Mouse (Mus musculus) MEL (cell line): ENCODE measurements at regions not wholly inside any gene's neighbourhood (a gene's known extent, or its start where the extent isn't known, plus 50 kb on each side); places are given as distances from the start of the nearest gene placed in this dataset.

Experiments
- DNase-seq: peaks from one replicate; pipeline ENCODE4 v3.0.0; 2011; ENCODE audit warnings: low read depth, low spot score
- H3K27ac ChIP-seq: 2 replicates; pipeline ENCODE4 v1.5.1; 2012; ENCODE audit warnings: low read depth, mild to moderate bottlenecking, control low read depth, low read length, moderate library complexity; ENCODE audit not compliant: control insufficient read depth
- H3K27me3 ChIP-seq, 2 experiments: fragments of 150-350 bp in 1 of 2; sonication (generic) in 1 of 2; 2 replicates each; pipeline ENCODE4 v1.6.1; 2012; ENCODE audit warnings: low read length in 2 of 2, mild to moderate bottlenecking in 2 of 2, improper control_type of control experiment in 1 of 2, moderate library complexity in 1 of 2; ENCODE audit not compliant: insufficient read depth in 2 of 2, control insufficient read depth in 1 of 2
- H3K36me3 ChIP-seq, 2 experiments: 2 replicates each; pipeline ENCODE4 v1.6.1; 2012 to 2014; ENCODE audit warnings: low read length in 2 of 2, improper control_type of control experiment in 1 of 2, inconsistent platforms in 1 of 2, mild to moderate bottlenecking in 1 of 2; ENCODE audit not compliant: insufficient read depth in 2 of 2, control insufficient read depth in 1 of 2
- H3K4me1 ChIP-seq, 2 experiments: fragments of 150-350 bp in 1 of 2; sonication (generic) in 1 of 2; 2 replicates each; pipeline ENCODE4 v1.6.1; 2012; ENCODE audit warnings: low read length in 2 of 2, improper control_type of control experiment in 1 of 2, mild to moderate bottlenecking in 1 of 2; ENCODE audit not compliant: insufficient read depth in 2 of 2, control insufficient read depth in 1 of 2
- H3K4me3 ChIP-seq, 2 experiments: fragments of 150-350 bp in 1 of 2; sonication (generic) in 1 of 2; 2 replicates each; pipeline ENCODE4 v1.5.1; 2012; ENCODE audit warnings: low read depth in 2 of 2, low read length in 2 of 2, mild to moderate bottlenecking in 2 of 2, moderate library complexity in 2 of 2, control low read depth in 1 of 2, improper control_type of control experiment in 1 of 2; ENCODE audit not compliant: control insufficient read depth in 1 of 2, insufficient read depth in 1 of 2
- H3K79me2 ChIP-seq: 2 replicates; pipeline ENCODE4 v1.6.1; 2012; ENCODE audit warnings: mild to moderate bottlenecking, low read length, moderate library complexity; ENCODE audit not compliant: control insufficient read depth, poor library complexity, insufficient read depth
- H3K9ac ChIP-seq: 2 replicates; pipeline ENCODE4 v1.6.1; 2012; ENCODE audit warnings: low read depth, mild to moderate bottlenecking, control low read depth, low read length, moderate library complexity; ENCODE audit not compliant: control insufficient read depth, poor library complexity, severe bottlenecking
- H3K9me3 ChIP-seq: fragments of 150-350 bp; sonication (generic); replicated peaks from 2 replicates; pipeline ENCODE4 v1.6.1; 2012; ENCODE audit warnings: mild to moderate bottlenecking, low read length, improper control_type of control experiment, moderate library complexity; ENCODE audit not compliant: insufficient read depth
- BHLHE40 ChIP-seq: IDR thresholded peaks from 2 replicates; pipeline ENCODE4 v1.6.1; 2012; ENCODE audit warnings: low read depth, mild to moderate bottlenecking, inconsistent platforms, low read length, improper control_type of control experiment, borderline replicate concordance
- CHD1 ChIP-seq: IDR thresholded peaks from 2 replicates; pipeline ENCODE4 v1.6.1; 2012; ENCODE audit warnings: low read depth, mild to moderate bottlenecking, inconsistent platforms, low read length, improper control_type of control experiment
- ELF1 ChIP-seq: IDR thresholded peaks from 2 replicates; pipeline ENCODE4 v1.6.1; 2014; ENCODE audit warnings: low read depth, mild to moderate bottlenecking, inconsistent platforms, low read length, improper control_type of control experiment, moderate library complexity
- ETS1 ChIP-seq: IDR thresholded peaks from 2 replicates; pipeline ENCODE4 v1.6.1; 2012; ENCODE audit warnings: low read depth, mild to moderate bottlenecking, inconsistent platforms, low read length, improper control_type of control experiment, moderate library complexity
- HCFC1 ChIP-seq: IDR thresholded peaks from 2 replicates; pipeline ENCODE4 v1.6.1; 2012; ENCODE audit warnings: low read depth, mild to moderate bottlenecking, inconsistent platforms, low read length, improper control_type of control experiment, moderate library complexity
- JUND ChIP-seq: IDR thresholded peaks from 2 replicates; pipeline ENCODE4 v1.6.1; 2011; ENCODE audit warnings: low read depth, mild to moderate bottlenecking, improper control_type of control experiment, low read length
- MAFK ChIP-seq: IDR thresholded peaks from 2 replicates; pipeline ENCODE4 v1.6.1; 2011; ENCODE audit warnings: low read depth, mild to moderate bottlenecking, low read length, improper control_type of control experiment, borderline replicate concordance
- MAX ChIP-seq: IDR thresholded peaks from 2 replicates; pipeline ENCODE4 v1.6.1; 2011; ENCODE audit warnings: low read length, improper control_type of control experiment
- MXI1 ChIP-seq: IDR thresholded peaks from 2 replicates; pipeline ENCODE4 v1.6.1; 2011; ENCODE audit warnings: mild to moderate bottlenecking, low read depth, low read length, improper control_type of control experiment
- MYB ChIP-seq: IDR thresholded peaks from 2 replicates; pipeline ENCODE4 v1.6.1; 2011; ENCODE audit warnings: mild to moderate bottlenecking, low read depth, low read length, improper control_type of control experiment
- MYC ChIP-seq: IDR thresholded peaks from 2 replicates; pipeline ENCODE4 v1.6.1; 2011; ENCODE audit warnings: low read depth, mild to moderate bottlenecking, low read length, improper control_type of control experiment, moderate library complexity
- POLR2A ChIP-seq, 2 experiments: IDR thresholded peaks; 2 replicates each; pipeline ENCODE4 v1.6.1; 2011 to 2012; ENCODE audit warnings: low read length in 2 of 2, mild to moderate bottlenecking in 2 of 2, control low read depth in 1 of 2, improper control_type of control experiment in 1 of 2, low read depth in 1 of 2, moderate library complexity in 1 of 2; ENCODE audit not compliant: control insufficient read depth in 1 of 2, insufficient read depth in 1 of 2, poor library complexity in 1 of 2
- POLR2AphosphoS2 ChIP-seq: IDR thresholded peaks from 2 replicates; pipeline ENCODE4 v1.6.1; 2011; ENCODE audit warnings: low read length, improper control_type of control experiment
- POLR2AphosphoS5 ChIP-seq: IDR thresholded peaks from 2 replicates; pipeline ENCODE4 v1.6.1; 2012; ENCODE audit warnings: low read depth, borderline replicate concordance, mild to moderate bottlenecking, inconsistent platforms, low read length, moderate library complexity, mixed read lengths
- RAD21 ChIP-seq: IDR thresholded peaks from 2 replicates; pipeline ENCODE4 v1.6.1; 2011; ENCODE audit warnings: mild to moderate bottlenecking, low read depth, low read length, improper control_type of control experiment
- RCOR1 ChIP-seq: IDR thresholded peaks from 2 replicates; pipeline ENCODE4 v1.6.1; 2012; ENCODE audit warnings: low read depth, mild to moderate bottlenecking, inconsistent platforms, low read length, improper control_type of control experiment
- TAL1 ChIP-seq: IDR thresholded peaks from 2 replicates; pipeline ENCODE4 v1.6.1; 2012; ENCODE audit warnings: mild to moderate bottlenecking, inconsistent platforms, low read length, moderate library complexity, mixed read lengths
- TBP ChIP-seq: IDR thresholded peaks from 2 replicates; pipeline ENCODE4 v1.8.0; 2011; ENCODE audit warnings: low read depth, low read length, improper control_type of control experiment
- TCF12 ChIP-seq: IDR thresholded peaks from 2 replicates; pipeline ENCODE4 v1.6.1; 2014; ENCODE audit warnings: low read depth, mild to moderate bottlenecking, inconsistent platforms, low read length, improper control_type of control experiment, moderate library complexity
- UBTF ChIP-seq: IDR thresholded peaks from 2 replicates; pipeline ENCODE4 v1.6.1; 2012; ENCODE audit warnings: low read depth, mild to moderate bottlenecking, inconsistent platforms, low read length, improper control_type of control experiment, moderate library complexity, borderline replicate concordance; ENCODE audit not compliant: insufficient read depth
- USF1 ChIP-seq: IDR thresholded peaks from 2 replicates; pipeline ENCODE4 v1.6.1; 2014; ENCODE audit warnings: low read depth, mild to moderate bottlenecking, inconsistent platforms, low read length, improper control_type of control experiment, moderate library complexity
- ZKSCAN1 ChIP-seq: IDR thresholded peaks from 2 replicates; pipeline ENCODE4 v1.6.1; 2012; ENCODE audit warnings: low read depth, mild to moderate bottlenecking, inconsistent platforms, low read length, improper control_type of control experiment, moderate library complexity
- ZMIZ1 ChIP-seq: IDR thresholded peaks from 2 replicates; pipeline ENCODE4 v1.6.1; 2012; ENCODE audit warnings: low read depth, mild to moderate bottlenecking, inconsistent platforms, low read length, improper control_type of control experiment, moderate library complexity
- ZNF384 ChIP-seq: IDR thresholded peaks from 2 replicates; pipeline ENCODE4 v1.6.1; 2012; ENCODE audit warnings: low read depth, mild to moderate bottlenecking, inconsistent platforms, low read length, improper control_type of control experiment

GRCm38 (mm10) chr12:68997259-68997658, 161.7 kb downstream of the Rps29 start:
- DNase-seq, result no peak
- no peak overlapping the region for H3K27ac ChIP-seq
- no peak for TF ChIP-seq POLR2AphosphoS2
- TF ChIP-seq MYC, result no peak
- no peak for TF ChIP-seq TCF12
- no peak for TF ChIP-seq UBTF
- no peak for TF ChIP-seq ELF1
- TF ChIP-seq CHD1, result no peak
- no peak for TF ChIP-seq JUND
- H3K27me3 ChIP-seq, result no peaks in the 10 kb centered on the region; a peak in 1 of 4 replicates
- H3K4me1 ChIP-seq, result no peaks in the 10 kb centered on the region
- no peaks in the 10 kb centered on the region for H3K79me2 ChIP-seq
- no peaks in the 10 kb centered on the region for H3K36me3 ChIP-seq
- no peak overlapping the region for H3K4me3 ChIP-seq
- no peak overlapping the region for H3K9ac ChIP-seq
- no peaks in the 10 kb centered on the region for H3K9me3 ChIP-seq

- no peak for DNase-seq
- Histone ChIP-seq H3K9me3 (no peaks in the 10 kb centered on the region), H3K36me3 (no peaks in the 10 kb centered on the region), H3K9ac (no peak overlapping the region), H3K27me3 (no peaks in the 10 kb centered on the region; a peak in 1 of 4 replicates), H3K27ac (no peak overlapping the region), H3K4me1 (no peaks in the 10 kb centered on the region), H3K4me3 (no peak overlapping the region), H3K79me2 (no peaks in the 10 kb centered on the region)
- no peak for TF ChIP-seq MAX
- TF ChIP-seq ZKSCAN1, result no peak
- TF ChIP-seq POLR2A (IDR thresholded peaks at IDR 0.05; ENCODE audit: control insufficient read depth in 1 of 2, insufficient read depth in 1 of 2, low read depth in 1 of 2, low read length in 2 of 2, poor library complexity in 1 of 2), result no peak
- TF ChIP-seq ETS1, result no peak
- no peak for TF ChIP-seq USF1
- TF ChIP-seq MXI1, result no peak
- TF ChIP-seq HCFC1, result no peak
- no peak for TF ChIP-seq RAD21
- TF ChIP-seq BHLHE40, result no peak
- TF ChIP-seq TBP, result no peak
- no peak for TF ChIP-seq POLR2AphosphoS5
- TF ChIP-seq TAL1, result no peak
- TF ChIP-seq CHD1, result no peak
- no peak for TF ChIP-seq MYB
- TF ChIP-seq POLR2AphosphoS2, result no peak
- TF ChIP-seq RCOR1, result no peak
- TF ChIP-seq ZNF384, result no peak
- TF ChIP-seq MAFK, result no peak
- no peak for TF ChIP-seq ZMIZ1
Observed at GRCm38 (mm10) chr12:68996740-68997139, 162.2 kb downstream of the Rps29 start.
